Mouse (Mus musculus) stomach, postnatal 0 days (tissue): ENCODE measurements around the gene Ccdc180.

Source experiments
- CTCF ChIP-seq: IDR thresholded peaks from 2 replicates; pipeline ENCODE4 v1.5.1; 2016; ENCODE audit warnings: antibody characterized with exemption, low read depth, mild to moderate bottlenecking, moderate library complexity
- EP300 ChIP-seq: optimal IDR thresholded peaks from 2 replicates; pipeline ENCODE3; 2016; ENCODE audit warnings: antibody characterized with exemption

DNA sequence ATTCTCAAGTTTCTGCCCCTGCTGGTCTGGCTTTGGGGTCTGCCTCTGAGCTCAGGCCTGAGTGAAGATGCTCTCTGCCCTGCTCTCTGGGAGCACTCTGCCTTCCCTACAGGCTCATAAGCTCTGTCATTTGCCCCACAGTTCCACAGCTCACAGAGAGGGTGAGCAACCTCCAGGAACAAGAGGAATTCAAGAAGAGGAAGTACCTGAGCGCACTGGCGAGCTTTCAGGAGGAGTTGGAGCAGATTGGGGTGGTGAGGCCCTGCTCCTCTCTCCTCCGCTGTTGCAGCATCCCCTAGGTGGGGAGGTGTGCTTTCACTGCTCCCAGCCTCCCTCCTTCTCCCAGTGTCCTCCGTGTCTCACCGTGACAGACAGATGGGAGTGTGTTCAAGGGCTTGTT, 8.3 kb downstream of the Ccdc180 start:
- no peak for TF ChIP-seq CTCF
- no peak for TF ChIP-seq EP300
